Mouse (Mus musculus): ENCODE measurements at regions not wholly inside any gene's neighbourhood (a gene's known extent, or its start where the extent isn't known, plus 50 kb on each side); places are given as distances from the start of the nearest gene placed in this dataset.

DNA sequence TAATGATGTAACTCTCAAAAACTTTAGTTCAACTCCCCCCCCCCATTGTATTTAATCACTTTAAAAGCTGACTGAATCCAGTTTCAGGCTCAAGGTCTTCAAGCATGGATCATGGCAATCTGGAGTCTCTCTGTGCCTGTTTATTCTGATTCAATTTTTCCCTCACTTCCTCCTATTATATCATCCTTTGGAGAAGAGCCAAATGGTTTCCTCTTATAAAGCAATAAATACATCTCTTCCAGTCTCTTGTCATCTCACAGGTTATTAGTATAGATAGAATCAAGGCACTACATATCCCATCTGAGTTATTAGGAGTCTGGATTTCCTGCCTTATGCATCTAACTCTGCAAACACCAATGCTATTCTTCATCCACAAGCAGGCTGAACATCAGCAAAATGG is 530.2 kb upstream of the Pdcd1 start:
- no peak overlapping the region for H3K27ac ChIP-seq (ENCODE audit: control insufficient read depth, insufficient read depth, low read length)
- no peak for DNase-seq
- H3K4me3 ChIP-seq (ENCODE audit: control insufficient read depth, insufficient read depth, low read length): no peak overlapping the region
- H3K36me3 ChIP-seq (ENCODE audit: control insufficient read depth, insufficient read depth, low read length): no peaks in the 10 kb centered on the region
- TF ChIP-seq CTCF (IDR thresholded peaks at IDR 0.05; ENCODE audit: borderline replicate concordance, control insufficient read depth, extremely low read depth, insufficient read depth, low read length, poor library complexity) (no peak), POLR2A (IDR thresholded peaks at IDR 0.05; ENCODE audit: control insufficient read depth, extremely low read depth, insufficient read depth, low read length, poor library complexity) (no peak)
- no peaks in the 10 kb centered on the region for H3K4me1 ChIP-seq (replicated peaks; ENCODE audit: control insufficient read depth, insufficient read depth, low read length)
- H3K27me3 ChIP-seq (ENCODE audit: control insufficient read depth, insufficient read depth, low read length): no peaks in the 10 kb centered on the region

DNA sequence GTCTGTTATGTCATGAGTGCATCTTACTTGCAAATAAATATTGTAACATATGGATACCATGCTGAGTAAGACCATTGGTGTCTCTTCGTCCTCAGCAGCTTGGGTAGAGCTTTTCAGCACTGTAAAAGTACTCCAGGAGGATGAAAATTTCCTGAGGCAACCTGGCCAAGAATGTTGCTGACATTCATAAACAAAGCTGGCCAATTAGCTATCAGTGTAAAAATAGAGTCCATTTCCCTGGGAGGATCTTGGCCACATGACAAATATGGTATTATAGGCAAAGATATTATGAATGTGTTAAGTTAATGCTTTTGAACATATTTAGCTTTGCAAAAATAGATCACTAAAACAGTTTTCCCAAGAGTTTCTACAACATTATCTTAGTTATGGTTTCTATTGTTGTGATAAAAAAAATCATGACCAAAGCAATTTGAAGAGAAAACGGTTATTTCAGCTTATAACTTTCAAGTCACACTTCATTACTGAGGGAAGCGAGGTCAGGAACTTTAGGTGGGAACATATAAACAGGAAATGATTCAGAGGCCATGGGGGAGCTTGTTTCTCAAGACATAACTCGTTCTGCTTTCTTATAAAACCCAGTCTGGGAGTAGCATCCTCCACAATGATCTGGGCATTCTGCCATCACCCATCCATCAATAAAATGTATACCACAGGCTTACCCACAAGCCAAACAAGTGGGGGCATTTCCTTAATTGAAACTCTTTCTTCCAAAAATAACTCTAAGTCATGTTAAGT is 529.5 kb upstream of the Pdcd1 start:
- no peaks in the 10 kb centered on the region for H3K36me3 ChIP-seq (ENCODE audit: control insufficient read depth, insufficient read depth, low read length)
- H3K4me1 ChIP-seq (replicated peaks; ENCODE audit: control insufficient read depth, insufficient read depth, low read length): no peaks in the 10 kb centered on the region
- WGBS: 25% methylated on average over 4 of the region's 4 CpGs
- no peak for DNase-seq
- no peak for TF ChIP-seq POLR2A (IDR thresholded peaks at IDR 0.05; ENCODE audit: control insufficient read depth, extremely low read depth, insufficient read depth, low read length, poor library complexity)
- no peak for TF ChIP-seq CTCF (IDR thresholded peaks at IDR 0.05; ENCODE audit: borderline replicate concordance, control insufficient read depth, extremely low read depth, insufficient read depth, low read length, poor library complexity)
- H3K27me3 ChIP-seq (ENCODE audit: control insufficient read depth, insufficient read depth, low read length): no peaks in the 10 kb centered on the region
- no peak overlapping the region for H3K27ac ChIP-seq (ENCODE audit: control insufficient read depth, insufficient read depth, low read length)
- H3K4me3 ChIP-seq (ENCODE audit: control insufficient read depth, insufficient read depth, low read length): no peak overlapping the region

DNA sequence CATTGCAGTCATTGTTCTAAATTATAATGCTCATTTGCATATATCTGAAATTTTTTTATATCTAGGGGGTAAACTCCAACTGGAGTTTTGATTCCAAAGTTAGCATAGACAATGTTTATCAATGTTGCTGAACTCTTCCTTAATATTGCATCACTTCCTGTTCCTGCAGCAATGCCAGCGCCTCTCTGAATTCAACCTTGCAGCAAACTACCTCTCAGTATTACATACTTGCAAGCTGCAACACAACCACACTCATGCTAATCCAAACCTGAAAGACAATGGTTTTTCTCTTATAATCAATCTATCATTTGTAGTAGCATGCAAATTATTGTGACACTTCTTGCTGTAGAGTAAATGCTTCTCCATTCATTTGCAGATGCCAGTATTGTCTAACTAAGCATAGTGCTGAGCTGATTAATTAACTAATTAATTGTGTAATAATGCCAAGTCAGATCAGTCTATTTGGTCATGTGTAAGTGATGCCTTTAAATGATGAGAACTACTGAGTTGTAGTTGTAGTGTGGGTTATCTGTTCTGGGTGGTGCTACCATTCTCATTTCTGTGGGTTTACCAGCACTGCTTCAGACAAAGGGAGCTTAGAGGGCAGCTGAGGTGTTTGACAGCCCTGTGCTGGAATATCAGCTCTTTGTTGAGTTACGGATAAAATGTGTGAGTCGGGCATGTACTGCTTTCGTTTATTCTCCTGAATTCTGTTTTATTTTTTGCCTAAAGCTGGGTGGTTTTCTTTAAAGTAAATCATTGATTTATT is 480.6 kb upstream of the Pdcd1 start:
- no peak for TF ChIP-seq CTCF (IDR thresholded peaks at IDR 0.05; ENCODE audit: borderline replicate concordance, control insufficient read depth, extremely low read depth, insufficient read depth, low read length, poor library complexity)
- TF ChIP-seq POLR2A (IDR thresholded peaks at IDR 0.05; ENCODE audit: control insufficient read depth, extremely low read depth, insufficient read depth, low read length, poor library complexity): no peak
- no peak overlapping the region for H3K4me3 ChIP-seq (ENCODE audit: control insufficient read depth, insufficient read depth, low read length)
- no peaks in the 10 kb centered on the region for H3K4me1 ChIP-seq (replicated peaks; ENCODE audit: control insufficient read depth, insufficient read depth, low read length)
- no peak overlapping the region for H3K27ac ChIP-seq (ENCODE audit: control insufficient read depth, insufficient read depth, low read length)
- 90% methylated on average over 4 of the region's 4 CpGs for WGBS
- no peak for DNase-seq
- no peaks in the 10 kb centered on the region for H3K36me3 ChIP-seq (ENCODE audit: control insufficient read depth, insufficient read depth, low read length)
- H3K27me3 ChIP-seq (ENCODE audit: control insufficient read depth, insufficient read depth, low read length): no peaks in the 10 kb centered on the region

DNA sequence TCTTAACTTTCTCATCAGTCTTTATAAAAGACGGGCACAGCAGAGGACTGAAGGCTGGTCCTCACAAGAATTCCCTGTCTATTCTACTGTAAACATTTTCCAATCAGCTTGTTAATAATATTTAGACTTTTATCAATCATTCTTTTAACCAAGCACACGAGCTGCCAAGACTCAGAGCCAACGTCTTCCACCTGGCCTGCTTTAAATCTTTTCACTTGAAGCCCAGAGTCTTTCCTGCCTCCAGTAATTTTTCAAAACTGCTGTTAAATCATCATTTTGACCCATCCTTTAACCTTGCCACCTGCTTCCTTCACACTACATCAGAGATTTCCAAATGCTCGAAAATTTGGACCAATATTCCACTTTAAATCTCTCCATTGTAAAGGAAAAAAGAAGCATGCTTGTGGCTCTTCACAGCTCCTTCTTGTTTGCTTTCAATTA is 451.7 kb upstream of the Pdcd1 start:
- DNase-seq: no peak
- 89% methylated on average over 4 of the region's 4 CpGs for WGBS
- no peaks in the 10 kb centered on the region for H3K4me1 ChIP-seq (replicated peaks; ENCODE audit: control insufficient read depth, insufficient read depth, low read length)
- H3K36me3 ChIP-seq (ENCODE audit: control insufficient read depth, insufficient read depth, low read length): no peaks in the 10 kb centered on the region
- TF ChIP-seq CTCF (IDR thresholded peaks at IDR 0.05; ENCODE audit: borderline replicate concordance, control insufficient read depth, extremely low read depth, insufficient read depth, low read length, poor library complexity) (no peak), POLR2A (IDR thresholded peaks at IDR 0.05; ENCODE audit: control insufficient read depth, extremely low read depth, insufficient read depth, low read length, poor library complexity) (no peak)
- no peaks in the 10 kb centered on the region for H3K27me3 ChIP-seq (ENCODE audit: control insufficient read depth, insufficient read depth, low read length)
- no peak overlapping the region for H3K4me3 ChIP-seq (ENCODE audit: control insufficient read depth, insufficient read depth, low read length)
- H3K27ac ChIP-seq (ENCODE audit: control insufficient read depth, insufficient read depth, low read length): no peak overlapping the region

DNA sequence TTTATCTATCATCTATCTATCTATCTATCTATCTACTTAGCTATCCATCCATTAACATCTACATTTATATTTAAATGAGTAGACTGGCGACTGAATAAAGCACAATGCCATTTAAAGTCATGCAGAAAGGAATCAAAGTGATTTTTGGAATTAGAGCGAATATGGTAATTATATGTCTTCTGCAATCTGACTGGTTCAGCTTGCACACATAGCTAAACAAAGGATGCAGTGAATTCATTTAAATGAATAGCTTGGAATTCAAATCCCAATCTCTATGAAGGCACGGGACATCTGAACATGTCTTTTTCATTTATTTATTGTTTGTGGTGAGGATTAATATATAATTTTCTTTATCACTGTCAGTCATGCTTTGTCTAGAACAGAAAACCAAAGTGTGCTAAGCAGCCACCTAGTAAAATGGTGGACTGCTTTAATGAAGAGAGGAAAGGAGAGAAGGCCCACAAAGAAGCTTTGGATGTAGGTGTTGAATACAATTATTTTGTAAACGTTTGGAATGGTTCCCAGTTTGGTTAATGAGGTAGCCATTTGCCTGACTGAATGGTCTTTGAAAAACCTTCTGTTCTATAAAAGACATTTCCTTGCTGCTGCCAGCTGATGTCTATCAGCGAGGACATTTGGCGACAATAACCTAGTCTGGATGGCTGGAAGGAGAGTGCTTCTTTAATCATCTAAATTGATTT is 451.2 kb upstream of the Pdcd1 start:
- WGBS: 90% methylated on average over 6 of the region's 6 CpGs
- Histone ChIP-seq H3K27ac (ENCODE audit: control insufficient read depth, insufficient read depth, low read length) (no peak overlapping the region), H3K27me3 (ENCODE audit: control insufficient read depth, insufficient read depth, low read length) (no peaks in the 10 kb centered on the region), H3K4me3 (ENCODE audit: control insufficient read depth, insufficient read depth, low read length) (no peak overlapping the region), H3K4me1 (replicated peaks; ENCODE audit: control insufficient read depth, insufficient read depth, low read length) (no peaks in the 10 kb centered on the region), H3K36me3 (ENCODE audit: control insufficient read depth, insufficient read depth, low read length) (no peaks in the 10 kb centered on the region)
- DNase-seq: no peak
- no peak for TF ChIP-seq CTCF (IDR thresholded peaks at IDR 0.05; ENCODE audit: borderline replicate concordance, control insufficient read depth, extremely low read depth, insufficient read depth, low read length, poor library complexity)
- no peak for TF ChIP-seq POLR2A (IDR thresholded peaks at IDR 0.05; ENCODE audit: control insufficient read depth, extremely low read depth, insufficient read depth, low read length, poor library complexity)

DNA sequence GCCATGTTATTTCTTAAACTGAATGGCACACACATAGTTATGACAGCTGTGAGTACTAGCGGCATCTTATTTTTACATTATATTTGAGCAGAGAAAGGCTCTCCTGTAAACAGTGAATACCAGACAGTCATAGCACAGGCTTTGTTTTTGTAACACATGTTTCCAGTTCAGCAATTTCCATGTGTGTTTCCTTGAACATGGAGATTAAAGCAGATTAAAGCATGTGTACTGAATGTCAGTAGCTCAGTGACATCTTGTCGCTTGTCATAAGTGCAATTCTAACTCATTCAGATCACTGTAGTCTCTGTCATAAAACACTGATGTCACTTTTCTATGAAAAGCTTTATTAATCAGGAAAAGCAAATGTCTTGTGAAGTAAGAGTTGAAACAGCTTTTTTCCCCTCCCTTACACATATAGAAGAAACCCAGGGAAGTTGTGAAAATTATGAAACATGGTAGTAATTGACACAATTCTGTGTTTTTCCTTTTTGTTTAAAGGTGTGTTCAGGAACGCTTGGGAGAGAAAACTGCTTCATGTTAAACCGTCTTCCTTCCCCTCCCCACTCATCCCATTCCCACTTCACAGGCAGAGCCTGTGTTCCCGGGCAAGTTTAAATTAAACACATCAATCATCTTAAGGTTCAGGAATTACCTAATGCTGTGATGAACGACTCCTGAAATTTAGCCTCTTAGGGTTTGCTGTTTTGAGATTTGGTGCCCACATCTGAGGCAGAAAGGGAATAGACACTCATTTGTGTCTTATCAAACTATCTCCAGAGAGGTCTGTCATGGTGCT is 449.9 kb upstream of the Pdcd1 start:
- TF ChIP-seq POLR2A (IDR thresholded peaks at IDR 0.05; ENCODE audit: control insufficient read depth, extremely low read depth, insufficient read depth, low read length, poor library complexity): no peak
- no peak for TF ChIP-seq CTCF (IDR thresholded peaks at IDR 0.05; ENCODE audit: borderline replicate concordance, control insufficient read depth, extremely low read depth, insufficient read depth, low read length, poor library complexity)
- Histone ChIP-seq H3K4me1 (replicated peaks; ENCODE audit: control insufficient read depth, insufficient read depth, low read length) (no peaks in the 10 kb centered on the region), H3K27me3 (ENCODE audit: control insufficient read depth, insufficient read depth, low read length) (no peaks in the 10 kb centered on the region), H3K4me3 (ENCODE audit: control insufficient read depth, insufficient read depth, low read length) (no peak overlapping the region), H3K36me3 (ENCODE audit: control insufficient read depth, insufficient read depth, low read length) (no peaks in the 10 kb centered on the region), H3K27ac (ENCODE audit: control insufficient read depth, insufficient read depth, low read length) (no peak overlapping the region)
- no peak for DNase-seq
- 90% methylated on average over 6 of the region's 6 CpGs for WGBS

Measured in thymus, adult 2 months (tissue).